Mouse (Mus musculus): ENCODE measurements around the gene Mllt6.

GRCm38 (mm10) chr11:97622440-97622839, 40.8 kb upstream of the Mllt6 start:
- TF ChIP-seq CTCF (IDR thresholded peaks at IDR 0.05; ENCODE audit: control insufficient read depth, insufficient read depth, insufficient replicate concordance, low read depth, low read length) (peak; percentile 86), POLR2A (IDR thresholded peaks at IDR 0.05; ENCODE audit: control insufficient read depth, low read depth, low read length) (no peak)

All from testis, adult 2 months (tissue).